Mouse (Mus musculus) NIH3T3 (cell line): Measurements from ENCODE around the gene Pigz.
"Not testable (repeated sequence)": the region's sequence is repeated elsewhere in the genome, so short reads cannot be mapped to it uniquely, and the experiment has no call there.

Source experiments
- DNase-seq: peaks from one replicate; pipeline ENCODE4 v3.0.0-alpha.2; 2012; ENCODE audit warnings: low read depth

Gene Pigz

GRCm38 (mm10) chr16:31932255-31932654 is 1.4 kb upstream of the Pigz start:
- no peak for DNase-seq

GRCm38 (mm10) chr16:31932840-31933697 is 582 bp upstream of the Pigz start:
- DNase-seq = peak; percentile 95

GRCm38 (mm10) chr16:31934550-31935010 is 929 bp downstream of the Pigz start:
- DNase-seq = no peak

GRCm38 (mm10) chr16:31935091-31935979 is 1.7 kb downstream of the Pigz start:
- peak; percentile 31 for DNase-seq

GRCm38 (mm10) chr16:31936568-31936967 is 2.9 kb downstream of the Pigz start:
- no peak for DNase-seq

- DNase-seq = no peak
Measured at GRCm38 (mm10) chr16:31938856-31939255, 5.2 kb downstream of the Pigz start.

GRCm38 (mm10) chr16:31940586-31940985 is 6.9 kb downstream of the Pigz start:
- DNase-seq = no peak

GRCm38 (mm10) chr16:31943980-31944379 is 10.3 kb downstream of the Pigz start:
- DNase-seq = peak; percentile 76

GRCm38 (mm10) chr16:31944698-31945255 is 11.1 kb downstream of the Pigz start:
- DNase-seq = no peak

- no peak for DNase-seq
Measured at GRCm38 (mm10) chr16:31945372-31945771, 11.7 kb downstream of the Pigz start.

- not testable (repeated sequence) for DNase-seq
Measured at GRCm38 (mm10) chr16:31945986-31946385, 12.3 kb downstream of the Pigz start.

GRCm38 (mm10) chr16:31947333-31947732 is 13.7 kb downstream of the Pigz start:
- peak; percentile 29 for DNase-seq

GRCm38 (mm10) chr16:31947901-31948316 is 14.3 kb downstream of the Pigz start:
- no peak for DNase-seq

- DNase-seq = peak; percentile 99
Measured at GRCm38 (mm10) chr16:31948345-31948774, 14.7 kb downstream of the Pigz start, which contains the start of the genes 0610012G03Rik and Ncbp2. TSS of gene 0610012G03Rik (minus strand) at chr16:31948494. TSS of gene Ncbp2 (plus strand) at chr16:31948513.

- no peak for DNase-seq
Measured at GRCm38 (mm10) chr16:31963224-31963623, 29.6 kb downstream of the Pigz start.

- DNase-seq = no peak
Measured at GRCm38 (mm10) chr16:31975258-31975657, 41.6 kb downstream of the Pigz start.

GRCm38 (mm10) chr16:31979501-31979900 is 45.9 kb downstream of the Pigz start:
- DNase-seq = peak; percentile 63

- DNase-seq = no peak
Measured at GRCm38 (mm10) chr16:31980946-31981345, 47.3 kb downstream of the Pigz start.

- DNase-seq = peak; percentile 33
Measured at GRCm38 (mm10) chr16:31992039-31992438, 58.4 kb downstream of the Pigz start.

- no peak for DNase-seq
Measured at GRCm38 (mm10) chr16:31993195-31993594, 59.5 kb downstream of the Pigz start.

- peak; percentile 45 for DNase-seq
Measured at GRCm38 (mm10) chr16:31993946-31994345, 60.3 kb downstream of the Pigz start.
